Mouse (Mus musculus) c-Kit-positive CD71-positive TER-119-positive erythroid progenitor cells, embryonic 14.5 days (primary cell): ENCODE measurements around the gene Eno3.

Source experiments
- DNase-seq: peaks from one replicate; pipeline ENCODE4 v3.0.0-alpha.2; 2013; ENCODE audit warnings: low spot score

Gene Eno3

DNA sequence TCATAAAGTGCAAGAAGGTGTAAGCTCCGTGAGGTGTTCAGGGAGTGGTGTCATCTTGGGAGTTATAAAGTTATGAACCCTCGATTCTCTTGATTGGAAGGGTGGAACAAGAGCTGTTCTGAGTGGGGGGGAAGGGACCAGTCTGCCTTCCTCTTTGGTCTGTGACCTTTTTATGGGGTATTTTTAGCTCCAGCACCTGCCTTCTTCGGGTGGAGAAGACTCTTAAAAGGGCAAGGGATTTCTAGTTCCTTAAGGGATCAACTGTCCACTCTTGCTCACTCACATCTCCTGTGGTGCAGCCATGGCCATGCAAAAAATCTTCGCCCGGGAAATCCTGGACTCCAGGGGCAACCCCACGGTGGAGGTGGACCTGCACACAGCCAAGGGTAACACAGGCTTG lies 571 bp downstream of the Eno3 start:
- no peak for DNase-seq

DNA sequence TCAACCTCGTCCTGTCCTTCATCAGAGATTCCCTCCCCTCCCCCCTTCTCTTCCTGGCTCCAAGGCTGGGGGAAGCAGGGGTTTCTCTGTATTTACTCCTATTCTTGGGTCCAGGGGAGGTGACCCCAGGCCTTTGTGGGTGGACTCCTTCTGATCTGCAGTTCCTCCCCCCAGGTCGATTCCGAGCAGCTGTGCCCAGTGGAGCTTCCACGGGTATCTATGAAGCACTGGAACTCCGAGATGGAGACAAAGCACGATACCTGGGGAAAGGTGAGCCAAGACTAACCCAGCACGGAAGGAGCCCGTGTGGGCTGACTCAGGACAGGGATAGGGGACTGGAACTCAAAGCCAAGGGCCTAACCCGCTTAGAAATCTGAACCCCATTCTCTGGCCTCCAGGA lies 989 bp downstream of the Eno3 start:
- DNase-seq = no peak

GRCm38 (mm10) chr11:70658521-70658920 lies 1.5 kb downstream of the Eno3 start:
- no peak for DNase-seq

GRCm38 (mm10) chr11:70658942-70659341 lies 1.9 kb downstream of the Eno3 start:
- no peak for DNase-seq

GRCm38 (mm10) chr11:70660571-70660970 lies 3.6 kb downstream of the Eno3 start:
- DNase-seq = no peak

GRCm38 (mm10) chr11:70663101-70663500 lies 6.1 kb downstream of the Eno3 start:
- DNase-seq = no peak

DNA sequence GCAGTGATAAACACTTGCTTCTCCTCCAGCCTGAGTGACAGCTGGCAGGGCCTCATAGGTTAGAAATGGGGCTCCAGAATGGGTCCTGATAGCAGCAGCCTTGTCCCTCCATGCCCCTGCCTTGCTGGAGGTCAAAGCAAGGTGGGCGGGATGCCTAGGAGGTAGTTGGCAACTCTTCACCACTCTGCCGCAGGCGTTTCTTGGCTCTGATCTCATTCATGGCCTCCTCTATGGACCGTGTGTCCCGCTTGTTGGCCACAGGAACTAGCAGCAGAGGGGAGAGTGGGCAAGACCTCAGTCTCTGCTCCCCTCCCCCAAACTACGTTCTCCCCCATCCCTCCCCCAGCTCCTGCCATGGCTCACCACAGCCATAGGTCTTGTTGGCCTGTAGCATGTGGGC lies 7.0 kb downstream of the Eno3 start:
- no peak for DNase-seq

DNA sequence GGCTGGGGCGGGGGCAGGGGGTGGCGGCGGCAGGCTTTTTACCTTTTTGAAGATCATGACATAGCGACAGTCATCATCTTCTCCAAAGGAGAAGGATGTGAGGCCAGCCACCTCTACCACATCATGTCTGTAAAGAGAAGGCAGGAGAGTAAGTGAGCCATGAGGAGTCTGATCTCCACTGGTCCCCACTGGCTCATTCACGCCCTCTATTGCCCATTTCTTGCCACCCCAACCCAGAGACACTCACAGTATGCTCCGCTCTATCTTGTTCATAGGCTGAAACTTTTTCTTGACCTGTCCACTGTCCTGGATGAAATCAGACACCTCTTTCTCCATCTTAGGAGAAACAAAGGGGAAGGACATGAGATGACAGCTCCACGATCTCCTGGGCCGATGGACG lies 7.7 kb downstream of the Eno3 start:
- DNase-seq = no peak

GRCm38 (mm10) chr11:70666687-70667086 lies 9.7 kb downstream of the Eno3 start:
- no peak for DNase-seq

- no peak for DNase-seq
Observed at GRCm38 (mm10) chr11:70667271-70668150, 10.5 kb downstream of the Eno3 start.

DNA sequence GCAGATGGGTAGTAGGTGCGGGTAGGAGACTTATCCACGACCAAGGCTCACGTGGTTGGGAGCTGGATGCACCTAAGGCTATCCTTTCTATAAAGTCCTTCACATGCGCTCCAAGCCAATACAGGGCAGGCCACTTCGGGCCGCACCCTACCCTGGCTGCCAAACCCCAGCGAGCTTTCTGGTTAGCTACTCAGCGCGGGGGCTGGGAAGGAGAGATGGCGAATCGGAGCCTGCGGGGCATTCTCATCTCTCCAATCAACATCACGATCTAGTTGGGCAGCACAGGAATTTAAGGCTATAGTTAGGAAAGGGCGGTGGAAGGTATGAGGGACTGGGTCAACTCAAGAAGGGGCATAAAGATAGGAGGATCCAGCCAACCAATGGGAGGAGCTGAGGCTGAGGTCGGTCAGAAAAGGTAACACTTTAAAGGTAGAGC lies 11.4 kb downstream of the Eno3 start:
- DNase-seq = no peak

DNA sequence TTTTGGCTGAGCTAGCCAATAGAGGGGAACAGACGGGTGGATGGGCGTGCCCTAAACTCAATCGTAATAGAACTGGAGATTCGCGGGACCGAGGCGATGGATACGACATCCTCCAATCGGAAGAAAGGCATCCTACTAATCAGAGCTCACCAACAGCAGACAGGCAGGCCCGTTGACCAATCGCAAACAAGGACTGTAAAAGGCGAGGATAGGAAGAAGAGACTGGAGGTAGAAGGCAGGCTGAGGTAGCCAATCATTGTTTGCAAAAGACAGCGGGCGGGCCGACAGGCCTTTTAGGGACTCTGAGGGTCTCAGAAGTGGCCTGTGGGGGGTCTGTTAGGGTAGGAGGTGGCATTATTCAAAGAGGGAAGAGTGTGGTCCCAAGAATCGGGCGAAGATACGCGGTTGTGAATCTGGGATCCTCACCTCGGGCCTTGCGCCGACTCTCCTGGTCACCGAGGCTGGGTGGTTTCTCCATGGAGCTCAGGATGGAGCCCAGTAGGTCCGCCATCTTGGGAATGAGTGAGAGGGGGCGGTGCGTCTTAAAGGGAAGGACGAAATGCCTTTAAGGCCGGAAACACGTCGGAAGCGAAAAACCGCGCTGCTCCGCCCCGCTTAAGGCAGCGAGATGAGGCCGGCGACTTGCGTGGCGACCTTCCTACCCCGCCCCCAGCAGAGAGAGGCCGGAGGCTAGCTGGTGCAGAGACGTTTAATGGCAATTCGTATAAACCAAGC lies 11.9 kb downstream of the Eno3 start, which contains the start of gene Spag7:
Spag7 (minus strand) TSS at position 646 of the 735 bp plus-strand sequence.
- DNase-seq = peak; percentile 99

DNA sequence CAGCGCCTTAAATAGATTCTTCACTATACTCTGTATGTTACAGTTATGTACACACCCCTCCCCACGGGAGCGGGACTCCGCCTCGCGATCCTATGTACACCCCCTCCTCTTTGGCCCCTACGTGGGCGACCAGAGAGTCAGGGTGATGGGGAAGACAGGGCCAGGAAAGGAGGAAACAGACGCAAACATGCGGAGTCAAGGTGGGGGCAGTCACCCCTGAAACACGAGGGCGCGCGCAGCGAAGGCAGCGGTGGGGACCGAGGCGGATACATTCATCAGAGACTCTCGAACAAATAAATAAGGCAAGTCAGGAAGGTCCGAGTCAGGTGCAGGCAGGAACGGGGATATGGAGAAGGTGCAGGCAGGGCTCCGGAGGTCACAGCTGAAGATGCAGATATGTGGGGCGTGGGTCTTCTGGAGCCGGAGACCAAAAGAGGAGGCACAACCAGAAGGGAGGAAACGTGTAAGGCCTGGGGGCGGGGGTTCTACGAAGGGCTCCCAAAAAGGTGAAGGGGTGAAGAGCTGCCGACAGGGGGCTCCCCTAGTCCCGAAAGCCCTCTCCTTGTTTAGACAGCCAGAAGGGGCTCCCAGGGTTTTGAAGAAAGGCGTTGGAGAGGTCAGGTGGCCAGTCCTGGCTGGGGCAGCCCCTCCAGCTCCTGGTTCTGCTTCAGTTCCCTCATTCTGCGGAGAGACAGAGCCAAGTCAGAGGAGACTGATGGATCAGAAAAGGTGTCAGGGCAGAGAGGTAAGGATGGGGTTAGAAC lies 12.8 kb downstream of the Eno3 start:
- no peak for DNase-seq

GRCm38 (mm10) chr11:70670483-70670882 lies 13.5 kb downstream of the Eno3 start:
- no peak for DNase-seq

GRCm38 (mm10) chr11:70671333-70672047 lies 14.5 kb downstream of the Eno3 start:
- no peak for DNase-seq

GRCm38 (mm10) chr11:70674014-70674413 lies 17.0 kb downstream of the Eno3 start:
- no peak for DNase-seq

DNA sequence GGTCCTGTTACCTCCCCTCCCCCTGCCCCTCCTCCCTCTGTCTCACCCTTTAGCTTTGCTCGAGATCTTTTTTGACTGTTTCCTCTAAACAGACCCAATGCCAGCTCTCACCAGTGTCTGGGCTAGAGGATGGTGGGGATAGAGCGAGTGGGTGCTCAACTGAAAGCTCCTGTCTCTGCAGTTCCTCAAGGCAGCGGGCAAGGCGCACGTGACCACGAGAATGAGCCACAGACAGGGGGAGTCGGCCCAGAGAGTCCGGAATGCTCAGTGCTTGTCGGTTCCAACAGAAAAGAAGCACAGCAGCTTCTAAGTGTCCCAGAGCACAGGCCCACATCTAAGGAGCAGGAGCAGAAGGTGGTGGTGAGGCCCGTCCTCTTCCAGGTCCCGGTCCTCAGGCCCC lies 17.5 kb downstream of the Eno3 start:
- no peak for DNase-seq

GRCm38 (mm10) chr11:70678092-70678491 lies 21.1 kb downstream of the Eno3 start:
- DNase-seq = no peak

DNA sequence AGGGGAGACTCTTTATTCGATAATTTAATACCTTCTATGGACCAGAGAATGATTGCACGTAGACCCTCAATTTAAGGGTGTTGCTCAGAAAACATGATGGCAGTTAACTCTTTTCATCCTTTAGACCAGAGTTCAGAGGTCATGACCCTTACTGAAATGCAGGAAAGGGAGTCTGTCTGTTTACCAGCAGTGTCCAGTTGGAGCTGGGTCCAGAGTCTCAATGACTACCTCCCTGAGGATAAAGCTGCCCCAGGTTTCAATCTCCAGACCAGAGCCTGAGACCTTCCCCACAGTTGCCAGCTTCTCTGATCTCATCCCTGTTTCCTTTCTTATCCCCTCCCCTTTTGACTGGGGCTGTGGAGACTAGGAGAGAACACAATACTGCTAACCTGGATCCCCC lies 21.6 kb downstream of the Eno3 start:
- no peak for DNase-seq

DNA sequence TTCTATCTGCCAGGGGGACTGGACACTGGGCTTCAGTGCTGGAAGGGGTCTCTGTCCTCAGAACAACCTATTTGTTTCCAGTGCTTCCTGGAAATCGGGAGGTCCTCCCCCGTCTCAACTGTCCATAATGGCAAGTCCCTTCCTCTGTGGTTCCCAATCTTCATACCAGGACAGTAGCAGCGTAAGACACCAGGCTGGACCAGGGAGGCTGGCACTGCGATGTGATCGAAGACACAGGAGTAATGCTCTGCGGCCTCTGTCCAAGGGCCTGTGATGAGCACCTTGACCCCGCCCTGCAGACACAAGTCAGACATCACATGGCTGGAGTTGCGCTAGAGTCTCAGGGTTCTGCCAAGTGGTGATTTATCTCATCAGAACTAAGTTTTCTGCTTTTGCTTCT lies 22.4 kb downstream of the Eno3 start:
- DNase-seq = no peak

GRCm38 (mm10) chr11:70679894-70680293 lies 22.9 kb downstream of the Eno3 start:
- no peak for DNase-seq

DNA sequence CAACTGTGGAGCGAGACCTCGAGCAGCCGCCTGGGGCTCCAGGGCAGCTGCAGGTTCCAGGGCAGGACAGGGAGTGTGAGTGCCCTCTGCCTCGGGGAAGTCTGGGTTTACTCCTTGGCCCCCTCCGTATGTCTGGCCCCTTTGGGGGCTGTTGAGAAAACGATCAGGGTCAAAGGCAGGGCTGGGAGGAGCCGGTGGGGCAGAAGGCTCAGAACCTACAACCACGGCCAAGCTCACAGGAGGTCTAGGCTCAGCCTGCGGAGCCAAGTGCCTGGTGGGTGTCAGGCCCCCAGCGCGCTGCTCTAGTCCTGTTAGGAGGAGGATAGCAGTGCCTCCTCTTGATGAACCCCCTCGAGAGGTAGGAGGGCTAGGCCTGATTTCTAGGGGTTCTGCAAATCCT lies 24.2 kb downstream of the Eno3 start:
- no peak for DNase-seq
